Mouse (Mus musculus): ENCODE measurements around the gene Cdkn2aipnl.

DNA sequence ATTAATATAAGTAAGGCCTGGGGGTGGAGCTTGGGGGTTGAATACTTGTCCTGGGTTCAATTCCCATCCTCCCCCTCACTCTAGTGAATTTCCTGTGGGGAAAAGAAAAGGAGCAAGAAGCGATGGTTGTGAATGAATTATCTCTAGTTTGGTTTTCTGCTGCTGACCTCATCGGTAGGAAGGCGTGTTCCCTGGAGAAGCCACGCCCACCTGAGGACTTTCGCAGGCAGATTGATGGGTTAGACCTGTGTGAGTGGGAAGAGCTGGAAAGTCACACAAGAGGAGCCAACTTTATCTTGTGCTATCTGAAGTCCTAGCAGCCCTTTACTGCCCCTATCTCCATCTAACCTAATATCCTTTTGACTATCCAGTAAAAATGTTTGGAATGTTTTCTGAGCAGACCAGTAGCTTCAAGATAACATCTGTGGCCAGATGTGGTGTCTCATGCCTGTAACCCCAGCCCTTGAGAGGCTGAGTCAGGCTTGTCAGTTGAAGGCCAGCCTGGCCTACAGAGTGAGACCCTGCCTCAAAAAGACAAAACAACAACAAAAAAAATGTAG lies 15.5 kb upstream of the Cdkn2aipnl start:
- TF ChIP-seq POLR2A (IDR thresholded peaks at IDR 0.05; ENCODE audit: insufficient read depth, low read depth, low read length) (no peak), CTCF (IDR thresholded peaks at IDR 0.05; ENCODE audit: insufficient read depth, low read depth, low read length) (no peak)

Measured in olfactory bulb, adult 2 months (tissue).